Mouse (Mus musculus) CD8-positive naive resting alpha-beta T cell, adult 2 months (primary cell): ENCODE data around the gene Mapk10.

Experiments used
- DNase-seq, 2 experiments: peaks; one replicate each; pipeline ENCODE4 v3.0.0; 2022; ENCODE audit warnings: low read depth in 2 of 2, low spot score in 2 of 2

Mapk10 gene

DNA sequence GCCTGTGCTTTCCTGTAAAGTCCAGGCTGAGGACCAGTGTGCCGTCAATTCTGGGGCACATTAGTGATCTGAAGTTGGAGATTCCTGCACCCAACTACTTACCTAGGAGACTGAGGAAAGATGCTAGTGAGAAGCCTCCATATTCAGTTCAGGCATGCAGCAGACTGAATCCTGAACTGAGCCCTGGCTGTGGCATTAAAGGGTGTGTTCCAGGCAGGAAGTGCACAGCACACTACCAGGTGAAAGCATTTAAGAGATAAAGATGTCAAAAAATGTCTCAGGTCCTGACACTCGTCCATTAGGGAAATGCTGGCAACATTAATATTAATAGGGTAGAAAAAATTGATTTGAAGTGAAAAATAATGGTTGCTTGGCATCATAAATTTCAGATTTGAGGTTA is 44.4 kb downstream of the Mapk10 start:
- no peak for DNase-seq

DNA sequence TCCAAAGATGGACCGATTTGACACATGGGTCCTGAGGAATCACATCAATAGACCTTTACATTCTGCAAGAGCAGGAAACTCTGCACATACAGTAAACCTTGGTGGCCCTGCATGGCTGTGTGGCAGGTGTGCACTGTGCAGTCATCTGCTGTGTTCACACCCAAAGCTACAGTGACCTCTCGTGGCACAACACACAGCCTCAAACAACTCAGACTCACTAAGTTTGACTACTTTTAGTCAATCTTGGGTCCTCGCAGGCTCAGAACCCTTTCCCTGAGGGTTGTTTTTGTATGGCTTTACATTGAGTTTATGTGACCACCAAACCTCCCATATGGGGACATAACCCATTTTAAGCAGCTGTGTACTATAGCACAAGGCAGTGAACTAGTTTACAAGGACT is 47.1 kb downstream of the Mapk10 start:
- DNase-seq: no peak

DNA sequence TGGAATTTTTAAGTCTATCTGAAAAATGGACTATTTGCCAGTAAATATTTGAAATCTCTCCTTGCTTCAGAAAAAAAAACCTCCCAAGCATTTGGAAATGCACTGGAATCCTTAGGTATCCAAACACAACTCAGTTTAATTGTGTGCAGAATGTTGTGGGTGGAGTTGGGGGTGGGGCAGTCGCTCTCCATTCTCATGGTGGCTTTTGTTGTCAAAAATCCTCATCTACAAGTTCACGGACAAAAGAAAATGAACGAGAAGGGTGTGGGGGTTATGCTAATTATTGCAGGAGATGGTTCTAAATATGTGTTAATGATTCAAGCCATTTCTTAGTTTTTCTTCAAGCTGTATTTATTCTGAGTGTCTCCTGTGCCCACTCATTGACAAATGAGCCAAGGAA is 49.6 kb downstream of the Mapk10 start:
- DNase-seq: no peak

DNA sequence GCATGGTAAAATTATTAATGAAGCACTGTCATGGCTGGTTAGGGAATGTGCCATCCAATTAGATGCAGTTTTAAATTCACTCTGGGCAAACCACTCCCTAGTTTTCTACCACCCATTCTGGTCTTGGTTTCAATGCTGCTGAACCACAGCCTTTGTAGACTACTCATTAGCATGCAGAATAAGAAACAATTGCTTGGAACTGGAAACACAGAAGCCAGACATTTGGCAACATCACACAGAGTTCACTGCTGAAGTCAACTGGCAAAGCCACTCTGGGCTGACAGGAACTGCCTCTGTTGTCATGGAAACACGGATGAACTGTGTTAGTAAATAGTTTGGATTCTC is 50.0 kb downstream of the Mapk10 start:
- DNase-seq: no peak

DNA sequence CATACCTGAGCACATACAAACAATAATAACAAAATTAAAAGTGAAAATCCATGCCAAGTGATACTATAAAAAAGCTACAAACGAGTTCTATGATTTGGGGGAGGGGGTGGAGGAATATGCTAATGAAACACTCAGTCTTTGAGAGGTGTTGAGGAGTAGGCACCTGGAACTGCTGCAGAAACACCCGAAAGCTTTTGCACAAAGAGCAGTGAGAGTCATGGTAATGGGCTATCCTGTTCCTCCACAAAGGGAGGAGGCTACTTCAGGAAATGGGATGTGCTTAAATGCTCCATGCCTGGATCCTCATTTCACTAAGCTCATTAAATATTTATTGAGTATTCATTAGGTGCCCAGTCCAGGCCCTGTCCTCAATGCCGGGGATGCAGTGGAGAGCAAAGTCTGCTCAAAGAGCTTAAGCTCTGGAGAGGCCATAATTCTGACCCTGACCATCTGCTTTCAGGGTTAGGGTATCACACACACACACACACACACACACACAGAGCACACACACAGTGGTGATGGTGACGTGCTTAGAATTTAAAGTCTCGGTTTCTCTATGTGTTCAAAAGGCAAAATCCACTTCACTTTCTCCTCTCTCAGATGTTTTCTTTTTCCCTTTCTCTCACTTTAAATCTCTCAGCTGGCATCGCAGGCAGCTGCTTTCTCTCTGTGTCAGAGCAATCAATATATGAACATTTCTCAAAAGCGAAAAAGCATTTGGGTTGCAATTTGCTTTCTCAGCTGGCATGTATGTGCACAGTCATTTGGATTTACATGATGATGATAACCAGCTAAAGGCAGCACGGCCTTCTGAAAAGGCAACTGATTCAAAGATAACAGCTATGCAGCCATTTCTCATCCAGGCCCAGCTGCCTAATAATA is 50.6 kb downstream of the Mapk10 start:
- DNase-seq: no peak

DNA sequence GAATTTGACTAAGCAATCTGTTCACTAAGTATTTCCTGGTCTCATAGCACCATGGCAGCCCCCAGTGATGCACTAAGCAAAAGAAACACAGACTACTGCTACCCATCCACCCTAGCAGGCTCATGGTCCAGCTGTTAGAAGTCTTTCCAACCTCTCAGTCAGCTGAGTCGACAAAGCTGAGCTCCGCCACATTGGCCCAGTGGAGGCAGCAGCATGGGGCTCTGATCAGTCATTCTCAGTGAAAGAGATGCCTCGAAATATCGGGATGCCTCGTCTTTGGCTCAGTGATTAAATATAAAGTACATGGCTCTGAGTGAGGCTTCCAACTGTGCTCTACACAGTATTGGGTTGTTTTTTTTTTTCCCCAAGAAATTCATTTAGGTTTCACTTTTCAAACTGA is 70.2 kb downstream of the Mapk10 start:
- no peak for DNase-seq

DNA sequence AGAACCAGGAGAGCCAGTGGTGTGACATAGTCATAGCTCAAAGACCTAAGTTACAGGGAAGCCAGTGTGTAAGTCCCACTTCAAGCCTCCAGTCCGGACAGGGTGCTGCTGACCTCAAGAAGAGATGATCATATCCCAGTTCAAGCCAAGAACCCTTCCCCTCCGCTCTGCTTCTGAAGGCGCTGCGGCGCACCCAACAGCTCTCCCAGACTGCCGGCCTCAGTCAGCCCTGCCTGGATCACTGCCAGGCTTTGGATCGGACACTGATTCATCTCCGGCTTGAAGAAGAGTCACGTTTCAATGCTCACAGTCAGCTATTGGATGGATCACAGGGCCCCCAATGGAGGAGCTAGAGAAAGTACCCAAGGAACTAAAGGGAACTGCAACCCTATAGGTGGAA is 76.3 kb downstream of the Mapk10 start:
- no peak for DNase-seq

DNA sequence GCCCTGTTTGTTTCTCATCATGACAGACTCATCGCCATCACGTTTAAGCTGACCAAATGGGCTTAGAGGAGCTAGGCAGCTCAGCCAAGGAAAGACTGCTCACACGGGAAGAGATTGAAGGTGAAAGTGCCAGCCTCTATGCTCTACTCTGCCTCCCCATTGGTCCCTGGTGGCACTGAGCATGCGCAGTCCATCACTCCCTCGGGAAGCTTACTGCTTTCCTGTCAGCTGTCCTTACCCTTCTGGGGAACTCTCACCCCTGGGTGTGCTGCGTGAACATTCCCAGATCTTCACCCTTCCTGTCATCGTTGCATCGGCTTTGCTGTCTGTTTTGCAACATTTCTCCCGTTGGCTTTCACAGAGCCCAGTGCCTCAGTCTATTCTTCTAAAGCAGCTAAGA is 77.5 kb downstream of the Mapk10 start:
- DNase-seq: no peak

DNA sequence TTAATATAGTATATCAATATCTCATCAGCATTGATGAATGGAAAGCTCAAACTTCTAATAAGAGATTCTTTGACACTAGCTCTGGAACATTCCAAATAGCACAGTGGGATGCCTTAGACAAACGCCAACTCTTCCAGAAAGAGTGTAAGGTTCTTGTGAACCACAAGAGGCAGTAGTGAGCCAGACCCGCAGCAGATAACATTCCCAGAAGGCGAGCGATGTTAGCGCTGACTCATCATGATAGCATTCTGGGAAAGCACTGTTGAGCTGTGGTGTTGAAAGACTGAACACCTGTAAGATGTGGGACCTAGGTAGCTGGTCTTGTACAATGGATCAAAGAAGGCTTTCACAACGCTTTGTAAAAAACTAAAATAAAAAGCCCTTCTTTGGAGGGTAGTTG is 78.3 kb downstream of the Mapk10 start:
- DNase-seq: no peak

DNA sequence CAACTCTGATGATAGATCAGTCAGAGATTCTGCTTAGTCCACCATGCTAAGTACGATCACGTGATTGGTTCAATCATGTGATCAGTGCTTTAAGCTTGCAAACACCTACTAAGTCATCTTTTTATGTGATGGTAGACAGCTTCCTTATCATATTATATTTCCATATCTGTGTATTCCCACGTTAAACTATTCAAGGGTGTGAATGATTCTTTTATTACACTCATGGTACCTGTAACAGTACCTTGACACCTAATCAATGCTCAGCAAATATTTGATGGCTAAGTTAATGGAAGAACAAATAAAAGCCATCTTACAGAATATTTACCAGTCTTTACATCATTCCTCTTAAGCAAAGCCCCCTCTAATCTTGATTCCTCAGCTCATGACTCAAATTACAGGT is 91.5 kb downstream of the Mapk10 start:
- DNase-seq: no peak

DNA sequence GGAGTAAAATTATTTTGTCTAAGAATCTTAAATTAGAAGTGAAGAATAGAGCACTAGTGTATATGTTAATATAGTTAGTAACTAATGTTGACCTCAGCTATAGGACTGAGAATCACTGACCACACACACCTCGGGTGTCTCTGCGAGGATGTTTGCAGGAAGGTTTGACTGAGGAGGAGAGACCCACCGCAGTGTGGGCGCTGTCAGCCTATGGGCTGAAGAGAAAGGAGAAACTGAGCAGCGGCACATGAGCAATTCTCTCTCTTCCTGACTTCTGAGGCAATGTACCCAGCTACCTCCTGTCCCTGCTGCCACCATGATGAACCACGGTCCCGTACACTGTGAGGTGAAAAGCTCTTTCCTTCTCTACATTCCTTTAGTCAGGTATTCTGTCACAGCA is 95.6 kb downstream of the Mapk10 start:
- DNase-seq: no peak

DNA sequence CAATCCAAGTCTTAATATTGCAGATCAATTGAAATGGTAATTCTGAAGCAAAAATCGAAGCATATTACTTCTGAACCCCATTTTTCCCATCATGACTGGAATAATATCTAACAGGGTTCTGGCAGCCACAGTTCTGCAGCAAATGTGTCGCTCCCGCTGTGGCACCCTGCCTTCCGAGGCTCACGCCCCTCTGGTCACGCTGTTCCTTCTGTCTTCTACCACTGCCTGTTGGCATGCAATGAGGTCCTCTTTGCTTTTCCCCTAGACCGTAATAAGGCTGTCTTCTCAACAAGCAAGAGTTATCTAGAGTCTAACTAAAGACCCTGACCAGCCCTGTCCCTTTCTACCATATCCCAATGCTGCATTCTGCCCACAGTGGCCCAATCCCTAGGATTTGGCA is 98.7 kb downstream of the Mapk10 start:
- no peak for DNase-seq

DNA sequence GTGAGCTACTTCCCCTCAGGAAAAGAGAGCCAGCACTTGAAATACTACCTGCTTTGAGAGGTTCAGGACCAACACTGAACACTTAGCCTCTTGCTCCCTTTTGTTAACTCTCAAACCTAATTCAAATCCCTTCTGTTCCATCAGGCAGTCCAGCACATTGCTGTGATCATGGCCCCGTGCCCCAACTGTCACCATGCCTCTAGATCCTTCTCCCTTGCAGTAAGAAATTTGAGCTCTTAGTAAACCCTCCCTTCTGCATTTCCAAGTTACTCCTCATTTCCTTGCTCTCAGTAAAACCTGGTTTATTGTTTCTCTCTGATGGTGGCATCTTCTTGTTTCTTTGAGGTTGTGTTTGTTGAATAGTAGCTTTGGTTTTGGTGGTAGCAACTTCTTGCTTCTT is 101.7 kb downstream of the Mapk10 start:
- DNase-seq: no peak

DNA sequence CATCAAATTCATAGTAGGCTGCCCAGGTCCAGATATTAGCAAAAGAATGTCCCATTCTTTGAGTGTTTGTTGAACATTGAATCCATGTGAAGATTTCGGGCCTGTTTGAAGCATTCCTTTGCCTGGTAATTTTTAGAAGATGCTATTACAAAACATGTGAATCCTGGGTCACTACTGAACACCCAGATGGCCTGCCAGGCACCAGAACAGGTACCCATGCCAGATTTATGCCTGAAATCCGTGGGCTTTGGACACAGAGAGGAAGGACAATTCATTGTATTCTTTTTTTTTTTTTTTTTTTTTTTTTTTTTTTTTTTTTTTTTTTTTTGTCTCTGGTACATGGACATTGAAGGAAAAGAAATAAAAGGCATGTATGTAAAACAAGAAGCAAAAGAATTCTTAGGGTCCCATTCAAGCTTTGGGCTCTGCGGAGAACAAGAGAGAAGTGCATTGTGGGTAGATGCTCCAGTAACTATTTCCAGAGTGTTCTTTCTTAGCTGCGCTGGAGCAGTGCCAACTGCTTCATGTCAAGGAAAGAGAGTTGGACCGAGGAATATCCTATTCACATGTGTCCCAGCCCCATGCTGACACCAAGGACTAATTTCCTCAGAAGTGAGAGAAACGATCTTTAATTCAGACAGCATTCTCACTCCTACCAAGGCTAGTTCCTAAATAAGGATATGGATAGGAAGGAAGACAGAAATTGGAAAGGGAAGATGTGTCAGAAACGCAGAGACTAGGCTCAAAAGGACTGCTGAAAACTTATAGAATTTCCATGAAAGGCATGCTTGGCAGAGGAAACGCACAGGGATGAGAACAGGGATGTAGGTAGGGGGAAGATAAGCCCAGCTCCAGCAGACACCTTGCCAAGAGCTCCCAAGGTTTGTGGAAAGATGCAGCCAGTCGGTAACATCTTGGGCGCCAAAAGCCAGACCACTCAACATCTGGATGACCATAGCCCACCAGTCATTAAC is 105.4 kb downstream of the Mapk10 start:
- DNase-seq: no peak

DNA sequence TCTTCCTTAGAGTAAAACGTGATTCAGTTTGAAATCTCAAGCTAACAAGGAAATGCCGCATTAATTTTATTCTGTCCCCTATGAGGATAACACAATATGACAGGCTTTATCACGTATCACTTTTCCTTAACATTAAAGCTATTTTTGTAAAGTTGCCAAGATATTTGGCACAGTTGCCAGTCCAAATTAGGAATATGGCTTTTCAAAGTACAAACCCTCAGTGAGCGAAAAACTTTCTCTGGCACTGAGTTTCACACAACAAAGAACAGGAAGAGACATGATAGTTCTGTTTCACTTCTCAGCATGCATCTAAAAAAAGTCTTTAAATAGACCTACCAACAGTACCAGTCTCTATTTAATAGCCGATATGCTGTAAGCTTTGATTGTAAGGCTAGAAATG is 107.1 kb downstream of the Mapk10 start:
- DNase-seq: no peak

DNA sequence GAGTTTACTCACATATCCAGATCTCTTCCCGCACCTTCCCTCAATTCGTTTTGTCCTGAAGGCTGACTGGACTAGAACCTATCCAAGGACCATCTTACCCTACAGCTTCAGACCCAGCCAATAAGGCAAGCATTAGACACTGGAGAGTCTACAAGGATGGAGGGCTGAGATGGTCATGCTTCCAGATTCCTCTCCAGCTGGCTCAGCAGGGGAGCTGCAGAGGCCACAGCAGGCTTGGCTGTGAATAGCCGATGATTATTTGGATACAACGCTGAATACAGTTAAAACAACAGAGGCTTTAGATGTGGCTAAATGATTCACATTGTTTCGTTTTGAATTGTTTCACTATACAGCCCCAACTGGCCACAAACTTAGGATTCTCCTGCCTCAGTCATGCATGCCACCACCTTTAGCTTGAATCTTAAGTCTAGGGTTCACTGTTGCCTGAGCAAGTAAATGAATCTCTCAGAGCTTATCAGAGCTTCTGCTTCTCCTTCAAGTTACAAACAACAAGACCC is 108.2 kb downstream of the Mapk10 start:
- no peak for DNase-seq

DNA sequence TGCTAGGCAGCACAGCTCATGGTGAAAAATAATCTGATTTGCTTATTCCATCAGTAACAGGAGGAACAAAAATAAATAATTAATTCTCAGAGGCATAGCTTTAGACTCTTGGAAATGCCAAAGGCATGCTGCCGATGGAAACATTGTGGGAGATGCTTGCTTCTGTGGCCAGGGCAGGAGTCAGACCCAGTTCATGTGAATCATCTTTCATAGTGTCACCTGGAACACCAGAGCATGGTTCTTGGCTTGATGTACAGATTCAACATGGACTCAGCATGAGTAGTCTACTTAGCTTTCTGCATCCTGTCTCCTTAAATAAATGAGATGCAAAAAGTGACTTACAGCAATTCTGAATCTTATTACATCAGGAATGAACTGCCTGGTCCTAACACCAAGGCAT is 109.0 kb downstream of the Mapk10 start:
- DNase-seq: no peak

DNA sequence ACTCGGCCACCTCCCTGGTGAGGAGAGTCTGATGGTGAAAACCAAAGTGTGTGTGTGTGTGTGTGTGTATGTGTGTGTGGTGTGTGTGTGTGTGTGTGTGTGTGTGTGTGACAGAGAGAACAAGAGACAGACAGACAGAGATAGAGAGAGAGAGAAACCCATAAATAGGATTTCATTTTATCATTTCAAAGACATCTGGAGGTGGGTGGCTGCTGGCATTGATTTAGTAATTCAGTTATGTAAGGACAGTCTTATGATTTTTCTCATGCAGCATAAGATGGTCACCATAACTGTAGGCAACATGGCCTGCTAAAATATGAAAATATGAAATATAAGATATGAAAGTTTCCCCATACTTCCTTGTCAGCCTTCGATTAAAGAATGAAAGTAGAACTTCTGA is 117.0 kb downstream of the Mapk10 start:
- DNase-seq: no peak

DNA sequence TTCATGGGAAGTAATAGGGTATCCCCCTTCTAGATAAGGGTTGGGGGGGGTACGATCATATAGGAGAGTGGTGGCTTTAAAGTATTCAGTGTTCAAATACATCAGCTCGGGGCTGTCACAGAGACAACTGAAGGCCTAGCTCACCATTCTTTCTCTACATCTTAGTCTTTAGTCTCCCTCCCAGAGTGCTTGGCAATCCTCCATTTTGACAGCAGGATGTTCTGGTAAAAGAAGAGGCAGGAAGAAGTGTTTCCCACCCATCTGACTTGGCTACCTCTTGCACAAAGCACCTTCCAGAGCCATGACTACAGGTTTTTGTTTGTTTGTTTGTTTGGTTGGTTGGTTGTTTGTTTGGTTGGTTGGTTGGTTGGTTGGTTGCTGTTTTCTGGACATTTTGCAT is 125.3 kb downstream of the Mapk10 start:
- DNase-seq: no peak

DNA sequence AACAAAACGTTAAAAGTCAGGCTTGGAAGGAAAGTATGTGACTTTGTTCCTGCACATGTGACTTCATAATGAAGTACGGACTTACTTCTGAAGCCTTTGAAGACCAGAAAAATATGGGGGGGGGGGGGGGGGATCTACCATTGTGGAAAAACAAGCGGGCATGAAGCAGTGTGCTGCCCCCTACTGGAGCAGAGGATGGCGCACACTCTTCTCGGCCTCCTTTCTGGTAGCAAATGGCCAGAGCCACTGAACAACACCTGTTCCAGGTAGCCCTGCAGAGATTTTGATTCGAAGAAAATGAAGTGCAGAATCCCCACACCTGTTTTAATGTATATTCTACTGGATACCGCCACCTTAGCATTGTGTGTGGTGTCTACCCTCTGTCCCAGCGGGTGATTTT is 135.7 kb downstream of the Mapk10 start:
- no peak for DNase-seq

DNA sequence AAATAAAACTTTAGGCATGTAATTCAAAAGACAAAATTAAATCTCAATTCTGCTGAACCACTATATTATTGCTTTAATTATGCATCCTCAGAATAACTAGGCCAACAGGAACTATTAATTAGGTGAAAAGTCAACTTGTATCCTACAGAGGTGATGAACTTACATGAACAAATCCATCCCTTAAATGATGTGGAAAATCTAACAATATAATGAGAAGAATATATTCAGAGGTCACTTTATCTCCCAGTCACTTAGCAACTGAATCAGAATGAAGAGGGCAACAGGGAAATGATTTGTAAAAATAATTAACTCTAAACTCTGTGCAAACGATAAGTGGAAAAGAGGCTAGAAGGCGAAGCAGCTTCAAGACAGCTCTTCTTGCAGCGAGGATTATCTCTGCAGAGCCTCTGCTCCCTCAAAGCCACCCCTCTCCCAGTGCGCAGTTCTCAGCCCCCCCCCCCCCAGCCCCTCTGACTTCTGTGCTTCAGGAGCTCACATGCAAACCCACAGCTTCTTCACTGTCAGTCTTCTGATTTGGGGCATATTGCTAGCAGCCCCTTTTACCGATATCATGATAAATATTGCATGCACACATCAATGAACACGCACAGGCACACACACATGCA is 138.8 kb downstream of the Mapk10 start:
- no peak for DNase-seq
